Mouse (Mus musculus) forebrain, embryonic 16.5 days (tissue): ENCODE results near the gene Gm11549. TPM values are rescaled to one million over a fixed set of nuclear protein-coding genes. Genes with fewer than 3 reads are reported as not detected.

Experiments
- ATAC-seq: fragments of 200-750 bp; cut with Nextera tagmentation; 2 replicates; pipeline ENCODE4 v1.8.0; 2017; ENCODE audit warnings: mild to moderate bottlenecking, moderate library complexity
- H3K27ac ChIP-seq: fragments of 300-500 bp; sonication (generic); 2 replicates; pipeline ENCODE4 v1.5.1; 2014; ENCODE audit warnings: low read length, control low read depth
- H3K27me3 ChIP-seq: fragments of 300-500 bp; sonication (generic); replicated peaks from 2 replicates; pipeline ENCODE4 v1.6.1; 2014; ENCODE audit warnings: low read length; ENCODE audit not compliant: control insufficient read depth, insufficient read depth
- H3K36me3 ChIP-seq: fragments of 300-500 bp; sonication (generic); 2 replicates; pipeline ENCODE4 v1.6.1; 2014; ENCODE audit not compliant: control insufficient read depth, insufficient read depth
- H3K4me1 ChIP-seq: fragments of 300-500 bp; sonication (generic); replicated peaks from 2 replicates; pipeline ENCODE4 v1.6.1; 2014; ENCODE audit warnings: low read length; ENCODE audit not compliant: control insufficient read depth, insufficient read depth
- H3K4me2 ChIP-seq: fragments of 300-500 bp; sonication (generic); 2 replicates; pipeline ENCODE4 v1.6.1; 2014; ENCODE audit warnings: mild to moderate bottlenecking, low read length, control low read depth
- H3K4me3 ChIP-seq: fragments of 300-500 bp; sonication (generic); replicated peaks from 2 replicates; pipeline ENCODE4 v1.5.1; 2014; ENCODE audit warnings: mild to moderate bottlenecking, low read length, control low read depth
- H3K9ac ChIP-seq: fragments of 300-500 bp; sonication (generic); replicated peaks from 2 replicates; pipeline ENCODE4 v1.6.1; 2014; ENCODE audit warnings: low read depth, low read length, control low read depth
- H3K9me3 ChIP-seq: fragments of 300-500 bp; sonication (generic); 2 replicates; pipeline ENCODE4 v1.6.1; 2016; ENCODE audit warnings: low read length; ENCODE audit not compliant: control insufficient read depth
- WGBS: fragments of 180-500 bp; shearing (Covaris S2); extraction: QIAGEN DNeasy Blood & Tissue Kit; methylation state at CpG from one replicate; pipeline ENCODE4 v1.1.7; 2014; 5-methylcytosine and 5-hydroxymethylcytosine counted together
- polyA plus RNA-seq: library from polyadenylated mRNA; unstranded; fragments of >200 nt; fragmentation: Nextera tagmentation; extraction: Ambion mirVana; gene quantifications from 2 replicates; pipeline ENCODE4 v1.2.1, GENCODE M21; 2015

Gene Gm11549
- polyA plus RNA-seq = 0.39 TPM in 2 replicates

DNA sequence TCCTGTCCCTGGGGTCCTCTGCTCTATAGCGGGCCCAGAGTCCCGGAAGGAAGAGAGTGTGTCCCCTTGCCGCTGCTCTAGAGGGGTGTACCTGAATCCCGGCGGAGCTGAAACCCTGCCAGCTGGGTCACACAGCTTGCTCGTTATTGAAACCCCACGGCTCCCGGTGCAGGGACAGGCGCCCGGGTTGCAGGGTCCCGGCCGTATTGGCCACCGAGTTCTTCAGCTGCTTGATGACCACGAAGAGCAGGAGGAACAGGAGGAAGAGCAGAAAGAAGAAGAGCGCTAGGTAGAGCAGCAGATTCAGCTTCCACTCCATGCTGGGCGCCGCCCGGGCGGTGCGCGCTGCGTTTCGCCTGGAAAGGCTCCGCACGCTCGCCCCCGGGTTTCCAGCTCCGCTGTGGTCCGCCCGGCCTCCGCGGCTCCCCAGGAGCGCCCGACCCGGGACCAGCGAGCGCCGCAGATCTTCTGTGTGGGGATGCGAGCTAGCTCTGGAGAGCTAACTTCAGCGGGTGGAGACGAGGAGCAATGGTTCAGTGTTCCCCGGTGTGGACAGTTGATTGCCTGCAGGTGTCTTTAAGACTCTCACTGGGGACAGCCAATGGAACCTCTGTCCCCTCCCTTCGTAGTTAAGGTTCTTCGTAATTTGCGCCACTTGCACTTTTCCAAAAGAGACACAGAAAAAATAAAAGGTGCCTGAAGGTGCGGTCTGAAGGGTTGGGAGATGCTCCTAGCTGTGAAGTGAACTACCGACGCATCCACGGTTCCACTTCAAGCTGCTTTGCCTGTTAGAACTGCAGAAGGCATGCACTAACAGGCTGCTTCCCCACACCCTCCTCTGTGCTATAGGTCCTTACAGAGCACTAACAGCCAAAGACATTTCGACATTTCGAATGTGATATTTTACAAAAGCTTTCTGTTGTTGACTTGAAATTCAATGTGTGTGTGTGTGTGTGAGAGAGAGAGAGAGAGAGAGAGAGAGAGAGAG is at the start of gene Gm11549:
Gene Gm11549, minus strand, starts transcription at position 741 of the 988 bp plus-strand sequence.
- ATAC-seq = peak; percentile 81
- under 1% methylated on average over 51 of the region's 51 CpGs for WGBS
- Histone ChIP-seq H3K27me3 (peaks cover 11% of the 10 kb centered on the region; the same call in 1 of the 2 replicates), H3K9ac (peak within 1 kb of the TSS; percentile 60), H3K36me3 (no peaks in the 10 kb centered on the region), H3K4me1 (peaks cover 9% of the 10 kb centered on the region), H3K4me2 (peak within 1 kb of the TSS; percentile 90), H3K4me3 (peak within 1 kb of the TSS; percentile 59), H3K9me3 (no peaks in the 10 kb centered on the region), H3K27ac (no peak within 1 kb of the TSS)

DNA sequence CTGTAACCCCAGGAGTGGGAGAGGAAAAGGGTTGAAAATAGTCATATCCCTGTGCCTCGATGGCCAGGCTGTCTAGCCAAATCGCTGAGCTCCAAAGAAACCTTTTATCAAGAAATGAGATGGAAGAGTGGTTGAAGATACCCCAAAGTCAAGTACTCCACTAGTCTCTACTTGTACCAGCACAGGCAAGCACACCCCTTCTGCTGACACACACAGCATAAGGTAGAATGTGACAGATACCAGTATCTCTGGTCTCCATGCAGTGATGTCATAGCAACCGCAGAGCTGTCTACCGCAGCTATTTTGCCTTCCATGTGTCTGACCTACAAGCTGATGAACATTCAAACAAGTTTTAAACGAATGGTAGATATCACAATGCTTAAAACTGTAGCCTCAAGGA is 48.2 kb upstream of the Gm11549 start:
- H3K36me3 ChIP-seq = peaks cover 12% of the 10 kb centered on the region
- H3K4me1 ChIP-seq = peaks cover 21% of the 10 kb centered on the region
- no peak for ATAC-seq
- peak overlapping the region; percentile 79 for H3K4me3 ChIP-seq
- H3K27ac ChIP-seq = no peak overlapping the region
- H3K4me2 ChIP-seq = peak overlapping the region; percentile 98
- no peaks in the 10 kb centered on the region for H3K27me3 ChIP-seq
- no peaks in the 10 kb centered on the region for H3K9me3 ChIP-seq
- WGBS = 85% methylated on average over 5 of the region's 5 CpGs
- no peak overlapping the region for H3K9ac ChIP-seq

DNA sequence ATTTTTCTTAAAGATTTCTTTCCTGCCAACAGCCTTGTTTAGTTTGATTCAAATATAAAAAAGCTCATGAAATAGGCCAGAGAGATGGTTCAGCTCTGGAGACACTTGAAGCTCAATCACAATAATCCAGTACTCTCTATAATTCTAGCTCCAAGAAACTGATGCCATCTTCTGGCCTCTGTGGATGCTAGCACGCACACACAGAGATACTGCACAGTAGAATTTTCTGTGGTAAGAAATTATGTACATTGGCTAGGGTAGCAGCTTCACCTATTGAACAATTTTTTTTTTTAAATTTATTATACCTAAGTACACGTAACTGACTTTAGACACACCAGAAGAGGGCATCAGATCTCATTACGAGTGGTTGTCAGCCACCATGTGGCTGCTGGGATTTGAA is 42.1 kb upstream of the Gm11549 start:
- 91% methylated on average over 3 of the region's 3 CpGs for WGBS
- Histone ChIP-seq H3K4me3 (no peak overlapping the region), H3K36me3 (peaks cover 37% of the 10 kb centered on the region), H3K9ac (no peak overlapping the region), H3K9me3 (no peaks in the 10 kb centered on the region), H3K4me2 (no peak overlapping the region), H3K27ac (no peak overlapping the region), H3K27me3 (no peaks in the 10 kb centered on the region), H3K4me1 (no peaks in the 10 kb centered on the region)
- no peak for ATAC-seq

DNA sequence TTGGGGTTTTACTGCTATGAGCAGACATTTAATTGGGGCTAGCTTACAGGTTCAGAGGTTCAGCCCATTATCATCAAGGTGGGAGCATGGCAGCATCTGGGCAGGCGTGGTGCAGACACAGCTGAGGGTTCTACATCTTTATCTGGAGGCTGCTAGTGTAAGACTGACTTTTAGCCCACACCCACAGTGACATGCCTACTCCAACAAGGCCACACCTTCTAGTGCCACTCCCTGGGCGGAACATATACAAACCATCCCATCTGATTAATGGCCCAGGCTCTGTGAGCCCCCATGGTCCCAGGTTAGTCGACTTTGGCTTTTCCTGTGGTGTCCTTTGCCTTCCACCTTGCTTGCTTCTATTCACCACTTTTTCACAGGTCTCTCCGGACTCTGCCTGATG is 38.0 kb upstream of the Gm11549 start:
- Histone ChIP-seq H3K9me3 (no peaks in the 10 kb centered on the region), H3K9ac (no peak overlapping the region), H3K27ac (no peak overlapping the region), H3K4me1 (no peaks in the 10 kb centered on the region), H3K4me3 (no peak overlapping the region), H3K36me3 (peaks cover 33% of the 10 kb centered on the region), H3K27me3 (no peaks in the 10 kb centered on the region), H3K4me2 (no peak overlapping the region)
- whole genome bisulfite sequencing = 90% methylated on average over 4 of the region's 4 CpGs
- no peak for ATAC-seq

DNA sequence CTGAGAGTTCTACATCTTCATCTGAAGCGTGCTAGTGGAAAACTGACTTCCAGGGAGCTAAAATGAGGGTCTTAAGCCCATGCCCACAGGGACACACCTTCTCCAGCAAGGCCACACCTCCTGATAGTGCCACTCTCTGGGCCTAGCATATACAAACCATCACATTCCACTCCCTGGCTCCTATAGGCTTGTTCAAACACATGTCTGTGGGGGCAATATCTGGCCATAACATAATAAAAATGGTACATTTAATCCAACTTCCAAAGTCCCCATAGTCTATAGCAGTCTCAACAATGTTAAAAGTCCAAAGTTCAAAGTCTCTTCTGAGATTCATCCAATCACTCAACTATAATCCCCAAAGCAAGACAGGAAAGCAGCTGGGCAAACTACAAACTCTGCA is 36.0 kb upstream of the Gm11549 start:
- H3K9ac ChIP-seq = no peak overlapping the region
- no peak overlapping the region for H3K4me2 ChIP-seq
- H3K36me3 ChIP-seq = peaks cover 19% of the 10 kb centered on the region
- H3K27ac ChIP-seq = no peak overlapping the region
- H3K4me3 ChIP-seq = no peak overlapping the region
- WGBS = 100% methylated on average over 1 of the region's 1 CpGs
- no peaks in the 10 kb centered on the region; the same call in 1 of the 2 replicates for H3K4me1 ChIP-seq
- no peak for ATAC-seq
- H3K9me3 ChIP-seq = no peaks in the 10 kb centered on the region
- no peaks in the 10 kb centered on the region for H3K27me3 ChIP-seq

DNA sequence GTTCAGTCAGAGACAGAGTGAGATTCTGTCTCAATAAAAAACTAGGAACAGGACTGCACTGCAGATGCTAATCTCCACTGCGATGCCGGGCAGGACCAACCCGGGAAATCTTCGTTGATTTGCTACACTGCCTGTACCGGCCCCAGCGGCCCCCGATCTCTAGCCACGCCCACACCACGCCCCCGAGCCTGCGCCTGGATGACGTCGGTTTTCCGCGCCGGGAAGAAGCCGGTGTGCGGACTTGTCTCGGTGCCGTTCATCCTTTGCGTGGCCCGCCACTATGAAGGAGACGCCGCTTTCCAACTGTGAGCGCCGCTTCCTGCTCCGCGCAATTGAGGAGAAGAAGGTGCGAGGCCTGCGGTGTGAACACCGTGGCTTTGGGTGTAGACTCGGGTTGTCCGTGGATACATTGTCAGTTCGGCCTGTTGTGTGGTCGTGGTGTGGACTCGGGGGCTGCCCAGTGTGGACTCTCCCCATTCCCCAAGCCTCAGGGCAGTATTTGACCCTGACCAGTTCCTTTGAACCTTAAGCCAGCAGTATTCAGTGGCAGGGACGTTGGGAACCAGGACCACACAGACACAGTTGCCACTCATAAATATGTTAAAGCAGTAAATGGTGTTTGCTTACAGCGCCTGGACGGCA is 30.9 kb upstream of the Gm11549 start, which contains the start of gene Exosc9:
Gene Exosc9, plus strand, starts transcription at position 201 of the 642 bp plus-strand sequence.
- Histone ChIP-seq H3K4me1 (peaks cover 10% of the 10 kb centered on the region), H3K4me2 (peak within 1 kb of the TSS; percentile 91), H3K27me3 (no peaks in the 10 kb centered on the region), H3K9ac (peak within 1 kb of the TSS; percentile 63), H3K27ac (peak within 1 kb of the TSS; percentile 73), H3K4me3 (peak within 1 kb of the TSS; percentile 62), H3K36me3 (peaks cover 9% of the 10 kb centered on the region; the same call in 1 of the 2 replicates), H3K9me3 (no peaks in the 10 kb centered on the region)
- peak; percentile 98 for ATAC-seq
- under 1% methylated on average over 39 of the region's 39 CpGs for WGBS

DNA sequence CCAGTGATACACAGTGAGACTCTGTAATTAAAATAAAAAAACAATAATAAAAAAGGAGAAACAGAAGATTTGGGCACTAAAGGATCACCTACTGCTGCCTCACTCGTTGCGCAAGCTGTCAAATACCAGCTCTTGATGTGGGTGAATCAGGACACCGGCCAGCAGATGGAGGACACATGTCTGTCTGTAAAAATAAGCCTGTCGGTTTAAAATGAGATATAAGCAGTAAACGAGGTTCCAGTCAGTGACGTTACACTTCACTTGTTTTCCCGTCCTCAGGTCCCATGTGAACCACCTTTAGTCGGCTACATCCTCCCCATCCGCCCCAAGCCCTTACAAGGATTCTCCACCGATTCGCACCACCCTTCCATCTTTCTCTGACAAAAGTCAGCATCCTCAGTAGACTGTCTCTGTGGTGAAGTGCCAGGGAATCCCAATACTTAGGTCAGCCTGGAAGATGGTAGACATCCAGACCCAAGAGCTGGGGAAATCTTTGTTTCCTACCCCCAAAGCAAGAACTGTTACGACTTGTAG is 30.3 kb upstream of the Gm11549 start:
- Histone ChIP-seq H3K9ac (peak overlapping the region; percentile 63), H3K4me2 (peak overlapping the region; percentile 91), H3K27ac (peak overlapping the region; percentile 73), H3K36me3 (peaks cover 9% of the 10 kb centered on the region; the same call in 1 of the 2 replicates), H3K27me3 (no peaks in the 10 kb centered on the region), H3K4me3 (peak overlapping the region; percentile 62), H3K4me1 (peaks cover 10% of the 10 kb centered on the region), H3K9me3 (no peaks in the 10 kb centered on the region)
- ATAC-seq = peak; percentile 17; the same call in 1 of the 2 replicates
- 9% methylated on average over 12 of the region's 12 CpGs for WGBS

DNA sequence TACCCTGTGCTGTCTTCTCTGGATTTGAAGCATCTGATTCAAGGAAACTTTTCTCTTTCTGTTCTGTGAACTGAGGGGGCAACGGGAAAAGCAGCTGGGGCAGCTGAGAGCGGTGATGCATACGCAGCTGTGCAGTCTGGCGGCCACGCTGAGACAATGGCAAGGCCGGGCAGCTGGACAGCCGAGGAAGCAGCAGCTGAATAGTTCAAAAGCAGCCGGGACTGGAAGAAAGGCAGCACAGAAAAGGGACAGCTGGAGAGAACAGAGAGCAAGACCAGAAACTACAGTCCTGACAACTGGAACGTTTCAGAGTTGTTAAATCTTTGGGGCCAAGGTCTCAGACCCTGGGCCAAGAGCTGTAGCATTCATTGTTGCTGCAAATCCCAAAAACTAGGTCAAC is 29.7 kb upstream of the Gm11549 start:
- Histone ChIP-seq H3K4me3 (peak overlapping the region; percentile 62), H3K4me1 (peaks cover 10% of the 10 kb centered on the region), H3K9me3 (no peaks in the 10 kb centered on the region), H3K27me3 (no peaks in the 10 kb centered on the region), H3K36me3 (peaks cover 9% of the 10 kb centered on the region; the same call in 1 of the 2 replicates), H3K27ac (no peak overlapping the region), H3K9ac (no peak overlapping the region), H3K4me2 (peak overlapping the region; percentile 91)
- peak; percentile 14 for ATAC-seq
- WGBS = 0% methylated on average over 9 of the region's 9 CpGs

DNA sequence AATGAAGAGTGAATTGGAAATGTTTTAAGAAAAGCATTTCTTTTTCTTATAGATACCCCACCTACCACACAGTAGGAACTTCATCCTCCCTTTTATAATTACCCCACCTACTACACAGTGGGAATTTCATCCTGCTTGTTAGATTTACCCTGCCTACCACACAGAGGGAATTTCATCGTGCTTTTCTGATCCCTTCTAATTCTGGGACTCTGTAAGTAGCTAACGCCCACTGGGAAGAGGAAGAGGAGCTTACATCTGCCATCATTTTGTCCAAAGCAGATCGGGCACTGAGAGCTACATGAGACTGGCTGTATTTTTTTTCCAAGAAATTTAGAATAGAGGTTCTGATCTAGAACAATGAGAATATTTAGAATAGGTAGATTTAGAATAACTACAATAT is 23.3 kb upstream of the Gm11549 start:
- H3K4me2 ChIP-seq = no peak overlapping the region

More for the DNA sequence above, 23.3 kb upstream of the Gm11549 start:
- Histone ChIP-seq H3K4me3 (no peak overlapping the region), H3K4me1 (no peaks in the 10 kb centered on the region), H3K9ac (no peak overlapping the region), H3K9me3 (no peaks in the 10 kb centered on the region), H3K36me3 (no peaks in the 10 kb centered on the region), H3K27me3 (no peaks in the 10 kb centered on the region), H3K27ac (no peak overlapping the region)
- 81% methylated on average over 3 of the region's 3 CpGs for WGBS
- ATAC-seq = no peak
